Mouse (Mus musculus) forebrain, postnatal 0 days (tissue): Measurements from ENCODE around the gene Lman2. TPM values are rescaled to one million over a fixed set of nuclear protein-coding genes. Genes with fewer than 3 reads are reported as not detected.

Experiments
- ATAC-seq: fragments of 200-750 bp; cut with Nextera tagmentation; 2 replicates; pipeline ENCODE4 v1.8.0; 2017; ENCODE audit warnings: mild to moderate bottlenecking, moderate library complexity
- DNase-seq: peaks from one replicate; pipeline ENCODE4 v3.0.0-alpha.2; 2015
- H3K27ac ChIP-seq: fragments of 300-500 bp; sonication (generic); 2 replicates; pipeline ENCODE4 v1.5.1; 2014; ENCODE audit warnings: low read depth, mild to moderate bottlenecking, antibody characterized with exemption, low read length, moderate library complexity, mixed read lengths
- H3K27me3 ChIP-seq: fragments of 300-500 bp; sonication (generic); 2 replicates; pipeline ENCODE4 v1.6.1; 2014; ENCODE audit warnings: mild to moderate bottlenecking, low read length, mixed read lengths; ENCODE audit not compliant: insufficient read depth
- H3K36me3 ChIP-seq: fragments of 300-500 bp; sonication (generic); 2 replicates; pipeline ENCODE4 v1.6.1; 2014; ENCODE audit warnings: mild to moderate bottlenecking, moderate library complexity; ENCODE audit not compliant: insufficient read depth
- H3K4me1 ChIP-seq: fragments of 300-500 bp; sonication (generic); 2 replicates; pipeline ENCODE4 v1.6.1; 2014; ENCODE audit warnings: antibody characterized with exemption; ENCODE audit not compliant: insufficient read depth
- H3K4me2 ChIP-seq: fragments of 300-500 bp; sonication (generic); 2 replicates; pipeline ENCODE4 v1.6.1; 2014; ENCODE audit warnings: low read depth, mild to moderate bottlenecking, moderate library complexity
- H3K4me3 ChIP-seq: fragments of 300-500 bp; sonication (generic); 2 replicates; pipeline ENCODE4 v1.5.1; 2014; ENCODE audit warnings: low read depth, low read length, mixed read lengths
- H3K9ac ChIP-seq: fragments of 300-500 bp; sonication (generic); 2 replicates; pipeline ENCODE4 v1.6.1; 2014; ENCODE audit warnings: mild to moderate bottlenecking
- H3K9me3 ChIP-seq: fragments of 300-500 bp; sonication (generic); 2 replicates; pipeline ENCODE4 v1.6.1; 2016; ENCODE audit warnings: low read length
- CTCF ChIP-seq: sonication (generic); IDR thresholded peaks from 2 replicates; pipeline ENCODE4 v1.5.1; 2016; ENCODE audit warnings: antibody characterized with exemption, control low read depth, low read depth
- WGBS: fragments of 180-500 bp; shearing (Covaris S2); extraction: QIAGEN DNeasy Blood & Tissue Kit; methylation state at CpG from one replicate; pipeline ENCODE4 v1.1.7; 2014; 5-methylcytosine and 5-hydroxymethylcytosine counted together
- polyA plus RNA-seq: library from polyadenylated mRNA; unstranded; fragments of >200 nt; fragmentation: Nextera tagmentation; extraction: Ambion mirVana; gene quantifications from 2 replicates; pipeline ENCODE4 v1.2.1, GENCODE M21; 2015
- total RNA-seq: library from RNA; depleted of rRNA; stranded (reverse); fragments of >200 nt; gene quantifications from 2 replicates; pipeline ENCODE4 v1.2.3, GENCODE M21; 2014

The Lman2 gene
- total and polyA plus RNA-seq, 2 experiments from 2014 or later: 32.8 to 62.6 TPM

- H3K9ac ChIP-seq: 0 out of 2 replicates have a peak overlapping the region, but pooled peaks have one; percentile 11
- H3K36me3 ChIP-seq: peaks cover 21% of the 10 kb centered on the region
- peak overlapping the region; percentile 15; the same call in 1 of the 2 replicates for H3K4me2 ChIP-seq
- peak; percentile 11 for DNase-seq
- H3K4me1 ChIP-seq: peaks cover 11% of the 10 kb centered on the region; the same call in 1 of the 2 replicates
- ATAC-seq: peak; percentile 4
- H3K4me3 ChIP-seq: no peak overlapping the region
- H3K9me3 ChIP-seq: no peaks in the 10 kb centered on the region
- H3K27ac ChIP-seq: peak overlapping the region; percentile 80
- no peak for TF ChIP-seq CTCF
- H3K27me3 ChIP-seq: no peaks in the 10 kb centered on the region
- 56% methylated on average over 4 of the region's 4 CpGs for WGBS
Observed at GRCm38 (mm10) chr13:55327169-55327568, 35.4 kb downstream of the Lman2 start.

GRCm38 (mm10) chr13:55325596-55325995 is 37.0 kb downstream of the Lman2 start:
- Histone ChIP-seq H3K4me1 (peaks cover 15% of the 10 kb centered on the region; the same call in 1 of the 2 replicates), H3K36me3 (peaks cover 21% of the 10 kb centered on the region), H3K4me3 (no peak overlapping the region), H3K27me3 (no peaks in the 10 kb centered on the region), H3K9ac (no peak overlapping the region), H3K4me2 (no peak overlapping the region), H3K9me3 (no peaks in the 10 kb centered on the region), H3K27ac (no peak overlapping the region)
- WGBS: 86% methylated on average over 11 of the region's 11 CpGs
- no peak for ATAC-seq
- TF ChIP-seq CTCF: no peak
- no peak for DNase-seq

- ATAC-seq (peak; percentile 49), DNase-seq (peak; percentile 63)
- Histone ChIP-seq H3K4me1 (peaks cover 15% of the 10 kb centered on the region; the same call in 1 of the 2 replicates), H3K4me2 (peak overlapping the region; percentile 90), H3K4me3 (peak overlapping the region; percentile 88), H3K9me3 (no peaks in the 10 kb centered on the region), H3K9ac (peak overlapping the region; percentile 88), H3K27me3 (no peaks in the 10 kb centered on the region), H3K27ac (peak overlapping the region; percentile 73), H3K36me3 (peaks cover 34% of the 10 kb centered on the region)
- under 1% methylated on average over 31 of the region's 31 CpGs for WGBS
- peak; percentile 57 for TF ChIP-seq CTCF
Observed at GRCm38 (mm10) chr13:55322130-55322825, 40.3 kb downstream of the Lman2 start.

GRCm38 (mm10) chr13:55321434-55322129 is 41.0 kb downstream of the Lman2 start, which contains the start of gene Rab24:
Gene Rab24 (minus strand): TSS chr13:55321946.
- peak within 1 kb of the TSS; percentile 88 for H3K9ac ChIP-seq
- no peaks in the 10 kb centered on the region for H3K9me3 ChIP-seq
- H3K27me3 ChIP-seq: no peaks in the 10 kb centered on the region
- H3K36me3 ChIP-seq: peaks cover 40% of the 10 kb centered on the region
- peak within 1 kb of the TSS; percentile 88 for H3K4me3 ChIP-seq
- H3K4me1 ChIP-seq: peaks cover 12% of the 10 kb centered on the region; the same call in 1 of the 2 replicates
- ATAC-seq (peak; percentile 97), DNase-seq (peak; percentile 95)
- H3K4me2 ChIP-seq: peak within 1 kb of the TSS; percentile 90
- peak within 1 kb of the TSS; percentile 73 for H3K27ac ChIP-seq
- 2% methylated on average over 71 of the region's 73 CpGs for WGBS
- TF ChIP-seq CTCF: no peak

DNA sequence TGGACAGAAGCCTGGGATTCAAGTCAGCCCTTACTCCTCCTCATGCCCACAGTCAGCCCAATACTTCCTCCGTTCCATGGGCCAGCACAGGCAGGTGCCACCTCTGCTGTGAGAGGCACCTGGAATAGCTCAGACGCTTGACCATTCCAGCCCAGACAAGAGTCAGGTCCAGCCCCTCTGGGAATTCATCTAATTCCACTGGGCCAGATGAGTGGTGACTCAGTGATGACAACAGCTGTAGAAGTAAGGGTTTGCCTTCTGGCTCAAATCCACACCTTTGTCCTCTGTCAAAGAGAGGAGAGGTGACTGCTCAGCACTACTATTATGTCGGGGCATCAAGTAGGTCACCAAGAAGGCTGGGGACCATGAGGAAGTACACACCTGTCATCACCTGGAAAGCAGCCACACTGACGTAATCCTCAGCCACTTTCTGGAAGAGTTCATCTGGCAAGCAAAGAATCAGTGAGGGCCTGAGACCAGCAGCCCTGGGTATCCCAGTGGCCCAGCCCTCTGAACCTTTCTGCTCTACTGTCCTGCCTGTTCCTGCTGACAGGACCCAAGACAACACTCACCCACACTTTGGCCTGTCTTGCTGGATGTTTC is 42.6 kb downstream of the Lman2 start, which contains the start of gene Prelid1:
Gene Prelid1, plus strand, starts transcription at position 570 of the 603 bp plus-strand sequence.
- 0 out of 2 replicates have a peak within 1 kb of the TSS, but pooled peaks have one; percentile 73 for H3K27ac ChIP-seq
- peak within 1 kb of the TSS; percentile 88 for H3K9ac ChIP-seq
- no peaks in the 10 kb centered on the region for H3K9me3 ChIP-seq
- peak within 1 kb of the TSS; percentile 88 for H3K4me3 ChIP-seq
- no peaks in the 10 kb centered on the region for H3K27me3 ChIP-seq
- DNase-seq (no peak), ATAC-seq (no peak)
- peaks cover 34% of the 10 kb centered on the region for H3K36me3 ChIP-seq
- no peak for TF ChIP-seq CTCF
- WGBS: 84% methylated on average over 4 of the region's 4 CpGs
- H3K4me2 ChIP-seq: peak within 1 kb of the TSS; percentile 90
- peaks cover 12% of the 10 kb centered on the region; the same call in 1 of the 2 replicates for H3K4me1 ChIP-seq

- H3K9ac ChIP-seq: no peak overlapping the region
- peaks cover 12% of the 10 kb centered on the region; the same call in 1 of the 2 replicates for H3K4me1 ChIP-seq
- WGBS: 83% methylated on average over 3 of the region's 3 CpGs
- H3K27ac ChIP-seq: no peak overlapping the region
- no peak for TF ChIP-seq CTCF
- H3K4me2 ChIP-seq: no peak overlapping the region
- ATAC-seq: no peak
- H3K36me3 ChIP-seq: peaks cover 39% of the 10 kb centered on the region
- no peak overlapping the region for H3K4me3 ChIP-seq
- no peaks in the 10 kb centered on the region for H3K9me3 ChIP-seq
- DNase-seq: no peak
- H3K27me3 ChIP-seq: no peaks in the 10 kb centered on the region
Observed at GRCm38 (mm10) chr13:55318351-55318750, 44.2 kb downstream of the Lman2 start.
